Mouse (Mus musculus) cerebellum, adult 2 months (tissue): Measurements from ENCODE around the gene Mapk8ip1. TPM values are rescaled to one million over a fixed set of nuclear protein-coding genes. Genes with fewer than 3 reads are reported as not detected.

Source experiments
- DNase-seq, 2 experiments: peaks; one replicate each; pipeline ENCODE4 v3.0.0; 2021
- H3K27ac ChIP-seq: fragments of 200-500 bp; 2 replicates; pipeline ENCODE4 v1.5.1; 2012; ENCODE audit warnings: low read length, control low read depth, inconsistent platforms; ENCODE audit not compliant: insufficient read depth
- H3K27me3 ChIP-seq: fragments of 200-500 bp; 2 replicates; pipeline ENCODE4 v1.6.1; 2012; ENCODE audit warnings: inconsistent platforms, mild to moderate bottlenecking, low read length, moderate library complexity; ENCODE audit not compliant: control insufficient read depth, insufficient read depth
- H3K4me1 ChIP-seq: fragments of 200-500 bp; 2 replicates; pipeline ENCODE4 v1.6.1; 2011; ENCODE audit warnings: low read length; ENCODE audit not compliant: control insufficient read depth, insufficient read depth
- H3K4me3 ChIP-seq: fragments of 200-500 bp; replicated peaks from 2 replicates; pipeline ENCODE3; 2011; ENCODE audit warnings: mild to moderate bottlenecking, low read depth, low read length, control low read depth; ENCODE audit not compliant: insufficient read depth
- CTCF ChIP-seq: fragments of 200-500 bp; IDR thresholded peaks from 2 replicates; pipeline ENCODE4 v1.5.1; 2011; ENCODE audit warnings: low read depth, mild to moderate bottlenecking, control low read depth, low read length, moderate library complexity, borderline replicate concordance; ENCODE audit not compliant: insufficient read depth
- POLR2A ChIP-seq: fragments of 200-500 bp; IDR thresholded peaks from 2 replicates; pipeline ENCODE4 v1.6.1; 2011; ENCODE audit warnings: low read length, control low read depth, borderline replicate concordance; ENCODE audit not compliant: insufficient read depth
- WGBS: fragments of 180-500 bp; shearing (Covaris S2); methylation state at CpG from one replicate; pipeline ENCODE4 v1.1.7; 2018; 5-methylcytosine and 5-hydroxymethylcytosine counted together
- polyA plus RNA-seq: library from polyadenylated mRNA; depleted of rRNA; stranded (reverse); fragments of >200 nt; gene quantifications from 2 replicates; pipeline ENCODE4 v1.2.3, GENCODE M21; 2012; rRNA removed

The Mapk8ip1 gene
- polyA plus RNA-seq, result 349 TPM in 2 replicates

GRCm38 (mm10) chr2:92401091-92401561, at the start of gene Mapk8ip1:
Gene Mapk8ip1, minus strand, starts transcription at chr2:92401263.
- Histone ChIP-seq H3K27me3 (no peaks in the 10 kb centered on the region), H3K4me3 (peak within 1 kb of the TSS; percentile 86), H3K4me1 (peaks cover 58% of the 10 kb centered on the region), H3K27ac (peak within 1 kb of the TSS; percentile 99)
- TF ChIP-seq POLR2A (peak; percentile 70; the same call in 1 of the 2 replicates), CTCF (no peak)
- peak; percentile 76 to 79 for DNase-seq
- 1% methylated on average over 49 of the region's 59 CpGs for WGBS

- no peak for DNase-seq
- H3K27me3 ChIP-seq, result no peaks in the 10 kb centered on the region
- WGBS, result 72% methylated on average over 7 of the region's 7 CpGs
- H3K4me1 ChIP-seq, result peaks cover 10% of the 10 kb centered on the region
- no peak overlapping the region for H3K27ac ChIP-seq
- TF ChIP-seq POLR2A (no peak), CTCF (peak; percentile 10; the same call in 1 of the 2 replicates)
- H3K4me3 ChIP-seq, result no peak overlapping the region
These were observed 46.2 kb upstream of the Mapk8ip1 start for GRCm38 (mm10) chr2:92447121-92447740.

GRCm38 (mm10) chr2:92446656-92447055, 45.6 kb upstream of the Mapk8ip1 start:
- Histone ChIP-seq H3K4me3 (no peak overlapping the region), H3K4me1 (peaks cover 12% of the 10 kb centered on the region), H3K27ac (no peak overlapping the region), H3K27me3 (no peaks in the 10 kb centered on the region)
- no peak for TF ChIP-seq CTCF
- WGBS, result 11% methylated on average over 8 of the region's 8 CpGs
- peak in 1 of 2 experiments; percentile 36 for DNase-seq

GRCm38 (mm10) chr2:92445890-92446289, 44.8 kb upstream of the Mapk8ip1 start:
- 73% methylated on average over 9 of the region's 9 CpGs for WGBS
- no peak overlapping the region for H3K4me3 ChIP-seq
- no peak for DNase-seq
- H3K27me3 ChIP-seq, result no peaks in the 10 kb centered on the region
- TF ChIP-seq POLR2A (no peak), CTCF (no peak)
- peaks cover 12% of the 10 kb centered on the region for H3K4me1 ChIP-seq
- H3K27ac ChIP-seq, result no peak overlapping the region

- no peaks in the 10 kb centered on the region for H3K27me3 ChIP-seq
- no peak for DNase-seq
- no peak overlapping the region for H3K27ac ChIP-seq
- H3K4me1 ChIP-seq, result peaks cover 12% of the 10 kb centered on the region
- no peak overlapping the region for H3K4me3 ChIP-seq
- WGBS, result 74% methylated on average over 4 of the region's 4 CpGs
- TF ChIP-seq POLR2A, result no peak
- no peak for TF ChIP-seq CTCF
These were observed 43.3 kb upstream of the Mapk8ip1 start for GRCm38 (mm10) chr2:92444376-92444775.

GRCm38 (mm10) chr2:92443313-92443712, 42.2 kb upstream of the Mapk8ip1 start:
- TF ChIP-seq POLR2A (no peak), CTCF (no peak)
- Histone ChIP-seq H3K27ac (no peak overlapping the region), H3K27me3 (no peaks in the 10 kb centered on the region), H3K4me1 (peaks cover 12% of the 10 kb centered on the region), H3K4me3 (no peak overlapping the region)
- WGBS, result 79% methylated on average over 4 of the region's 4 CpGs
- DNase-seq, result no peak

GRCm38 (mm10) chr2:92442419-92443001, 41.4 kb upstream of the Mapk8ip1 start:
- Histone ChIP-seq H3K27ac (0 out of 2 replicates have a peak overlapping the region, but pooled peaks have one; percentile 13), H3K4me3 (no peak overlapping the region), H3K4me1 (peaks cover 12% of the 10 kb centered on the region), H3K27me3 (no peaks in the 10 kb centered on the region)
- WGBS, result 45% methylated on average over 12 of the region's 12 CpGs
- TF ChIP-seq CTCF (no peak), POLR2A (no peak)
- peak in 1 of 2 experiments; percentile 39 for DNase-seq

- 74% methylated on average over 6 of the region's 6 CpGs for WGBS
- TF ChIP-seq CTCF, result no peak
- TF ChIP-seq POLR2A, result no peak
- H3K4me3 ChIP-seq, result no peak overlapping the region
- H3K27me3 ChIP-seq, result no peaks in the 10 kb centered on the region
- no peak for DNase-seq
- peaks cover 6% of the 10 kb centered on the region; the same call in 1 of the 2 replicates for H3K4me1 ChIP-seq
- H3K27ac ChIP-seq, result no peak overlapping the region
These were observed 39.4 kb upstream of the Mapk8ip1 start for GRCm38 (mm10) chr2:92440432-92440831.
